Mouse (Mus musculus): ENCODE measurements at regions not wholly inside any gene's neighbourhood (a gene's known extent, or its start where the extent isn't known, plus 50 kb on each side); places are given as distances from the start of the nearest gene placed in this dataset.

DNA sequence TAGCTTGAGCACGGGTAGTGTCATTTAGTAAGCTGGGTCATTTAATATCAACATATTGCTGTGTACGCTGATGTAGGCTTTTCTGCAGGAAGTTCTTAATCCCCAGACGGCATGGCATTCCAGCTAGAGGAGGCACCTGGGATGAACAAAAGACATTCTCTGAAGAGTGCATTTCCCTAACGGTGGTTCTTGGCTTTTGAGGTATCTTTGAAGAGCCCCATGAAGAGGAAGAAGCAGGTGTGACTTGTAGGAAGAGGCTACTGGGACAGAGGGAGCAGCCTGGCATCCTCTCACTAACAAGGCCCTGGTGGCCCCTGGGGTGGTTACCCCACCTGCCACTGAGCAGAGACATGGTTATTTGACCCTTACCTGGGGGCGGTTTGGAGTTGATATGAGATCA, 457.7 kb downstream of the Rnf144b start:
- 85% methylated on average over 5 of the region's 5 CpGs for WGBS
- ATAC-seq, result no peak
- Histone ChIP-seq H3K36me3 (ENCODE audit: control insufficient read depth, insufficient read depth, low read length) (no peaks in the 10 kb centered on the region), H3K27me3 (replicated peaks; ENCODE audit: control insufficient read depth, insufficient read depth, low read length) (no peaks in the 10 kb centered on the region), H3K4me3 (ENCODE audit: low read length) (no peak overlapping the region), H3K9me3 (ENCODE audit: control insufficient read depth, low read length) (no peaks in the 10 kb centered on the region), H3K9ac (ENCODE audit: low read depth, low read length) (no peak overlapping the region), H3K4me1 (ENCODE audit: control insufficient read depth, insufficient read depth, low read depth, low read length) (no peaks in the 10 kb centered on the region), H3K27ac (ENCODE audit: low read depth, low read length) (no peak overlapping the region), H3K4me2 (ENCODE audit: low read length) (no peak overlapping the region)

DNA sequence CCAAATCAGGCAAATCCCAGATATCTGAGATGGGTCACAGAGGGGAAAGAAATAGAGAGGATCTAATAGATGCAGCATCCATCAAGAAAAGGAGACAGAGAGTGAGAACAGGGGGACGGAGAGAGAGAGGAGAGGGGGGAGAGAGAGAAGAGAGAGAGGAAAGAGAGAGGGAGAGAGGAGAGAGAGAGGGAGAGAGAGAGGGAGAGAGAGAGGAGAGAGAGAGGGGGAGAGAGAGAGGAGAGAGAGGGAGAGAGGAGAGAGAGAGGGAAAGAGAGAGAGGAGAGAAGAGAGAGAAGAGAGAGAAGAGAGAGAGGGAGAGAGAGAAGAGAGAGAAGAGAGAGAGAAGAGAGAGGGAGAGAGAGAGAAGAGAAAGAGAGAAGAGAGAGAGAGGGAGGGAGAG, 462.7 kb downstream of the Rnf144b start:
- Histone ChIP-seq H3K4me3 (ENCODE audit: low read length) (no peak overlapping the region), H3K9ac (ENCODE audit: low read depth, low read length) (no peak overlapping the region), H3K4me1 (ENCODE audit: control insufficient read depth, insufficient read depth, low read depth, low read length) (no peaks in the 10 kb centered on the region), H3K9me3 (ENCODE audit: control insufficient read depth, low read length) (no peaks in the 10 kb centered on the region), H3K4me2 (ENCODE audit: low read length) (no peak overlapping the region), H3K36me3 (ENCODE audit: control insufficient read depth, insufficient read depth, low read length) (no peaks in the 10 kb centered on the region), H3K27me3 (replicated peaks; ENCODE audit: control insufficient read depth, insufficient read depth, low read length) (no peaks in the 10 kb centered on the region), H3K27ac (ENCODE audit: low read depth, low read length) (no peak overlapping the region)
- 81% methylated on average over 1 of the region's 1 CpGs for WGBS
- no peak for ATAC-seq

DNA sequence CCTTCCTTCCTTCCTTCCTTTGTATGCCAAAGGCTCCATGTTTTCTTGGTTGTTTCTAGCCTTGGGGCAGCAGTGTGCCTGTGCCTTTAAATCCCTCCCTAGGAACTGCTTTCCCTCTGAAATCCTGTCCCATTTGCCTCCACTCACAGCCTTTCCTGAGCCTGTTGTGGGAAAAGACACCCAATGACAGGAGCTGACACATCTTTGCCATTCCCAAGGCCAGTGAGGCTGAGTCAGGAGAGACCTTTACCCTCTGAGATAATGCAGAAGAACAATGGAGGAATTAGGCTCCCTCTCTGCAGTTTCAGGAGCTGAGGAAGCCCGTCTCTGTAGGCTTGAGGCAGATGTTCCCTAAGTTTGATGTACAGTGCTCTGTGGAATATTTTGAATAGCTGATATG, 480.2 kb downstream of the Rnf144b start:
- no peak overlapping the region for H3K9ac ChIP-seq (ENCODE audit: low read depth, low read length)
- H3K9me3 ChIP-seq (ENCODE audit: control insufficient read depth, low read length), result no peaks in the 10 kb centered on the region
- no peak overlapping the region for H3K27ac ChIP-seq (ENCODE audit: low read depth, low read length)
- no peaks in the 10 kb centered on the region for H3K36me3 ChIP-seq (ENCODE audit: control insufficient read depth, insufficient read depth, low read length)
- no peaks in the 10 kb centered on the region for H3K27me3 ChIP-seq (replicated peaks; ENCODE audit: control insufficient read depth, insufficient read depth, low read length)
- 40% methylated on average over 1 of the region's 1 CpGs for WGBS
- no peak overlapping the region for H3K4me2 ChIP-seq (ENCODE audit: low read length)
- H3K4me1 ChIP-seq (ENCODE audit: control insufficient read depth, insufficient read depth, low read depth, low read length), result no peaks in the 10 kb centered on the region
- ATAC-seq, result no peak
- H3K4me3 ChIP-seq (ENCODE audit: low read length), result no peak overlapping the region

DNA sequence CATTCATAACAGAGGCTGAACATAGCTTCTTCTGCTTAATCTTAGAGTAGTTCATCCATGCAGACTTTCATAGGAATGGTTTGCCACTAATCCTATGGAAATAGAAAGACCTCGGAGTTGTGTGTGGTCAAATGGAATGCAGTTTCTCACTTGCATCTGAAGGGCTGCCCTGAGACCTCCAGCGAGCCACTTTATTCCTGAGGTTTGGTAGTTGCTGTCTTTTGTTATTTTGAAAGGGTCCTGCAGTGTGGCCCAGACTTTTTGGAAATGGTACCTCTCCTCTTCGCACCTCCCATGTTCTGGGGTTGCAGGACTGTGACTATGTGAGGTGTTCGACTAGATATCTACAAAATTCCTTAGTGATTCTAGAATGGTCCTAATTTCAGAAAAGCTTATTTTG, 489.0 kb downstream of the Rnf144b start:
- Histone ChIP-seq H3K36me3 (ENCODE audit: control insufficient read depth, insufficient read depth, low read length) (no peaks in the 10 kb centered on the region), H3K27me3 (replicated peaks; ENCODE audit: control insufficient read depth, insufficient read depth, low read length) (no peaks in the 10 kb centered on the region), H3K4me2 (ENCODE audit: low read length) (no peak overlapping the region), H3K4me1 (ENCODE audit: control insufficient read depth, insufficient read depth, low read depth, low read length) (no peaks in the 10 kb centered on the region), H3K9ac (ENCODE audit: low read depth, low read length) (no peak overlapping the region), H3K27ac (ENCODE audit: low read depth, low read length) (no peak overlapping the region), H3K9me3 (ENCODE audit: control insufficient read depth, low read length) (no peaks in the 10 kb centered on the region), H3K4me3 (ENCODE audit: low read length) (no peak overlapping the region)
- no peak for ATAC-seq
- WGBS, result 93% methylated on average over 4 of the region's 4 CpGs

DNA sequence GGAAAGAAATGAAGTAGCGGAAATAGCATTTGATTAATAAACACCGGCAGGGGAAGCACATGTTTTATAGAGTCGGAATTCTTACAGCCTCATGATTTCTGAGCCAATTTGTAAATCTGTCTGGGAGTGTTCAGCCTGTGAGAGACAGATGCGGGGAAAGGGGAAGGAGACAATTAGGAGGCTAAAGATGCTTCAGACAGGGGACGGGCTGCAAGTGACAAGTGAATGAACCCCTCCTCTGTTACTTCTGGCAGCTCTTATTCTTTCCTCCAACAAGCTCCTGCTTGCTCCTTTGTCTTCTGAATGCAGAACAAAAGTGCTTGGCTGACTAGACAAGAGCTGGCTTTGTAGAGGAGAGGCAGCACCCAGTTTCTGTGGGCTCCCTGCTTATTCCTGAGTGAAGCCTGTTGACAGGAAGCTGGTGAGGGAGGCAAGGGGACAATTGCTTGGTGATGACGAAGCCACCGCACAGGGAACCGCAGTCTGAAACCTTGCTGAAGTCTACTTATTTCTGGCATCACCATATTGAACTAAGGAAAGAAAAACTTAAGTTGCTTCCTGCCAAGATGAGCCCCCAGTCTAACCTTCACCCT, 514.2 kb downstream of the Rnf144b start:
- Histone ChIP-seq H3K9me3 (ENCODE audit: control insufficient read depth, low read length) (no peaks in the 10 kb centered on the region), H3K9ac (ENCODE audit: low read depth, low read length) (no peak overlapping the region), H3K36me3 (ENCODE audit: control insufficient read depth, insufficient read depth, low read length) (no peaks in the 10 kb centered on the region), H3K4me3 (ENCODE audit: low read length) (no peak overlapping the region), H3K4me2 (ENCODE audit: low read length) (no peak overlapping the region), H3K27ac (ENCODE audit: low read depth, low read length) (no peak overlapping the region), H3K4me1 (ENCODE audit: control insufficient read depth, insufficient read depth, low read depth, low read length) (peaks cover 3% of the 10 kb centered on the region), H3K27me3 (replicated peaks; ENCODE audit: control insufficient read depth, insufficient read depth, low read length) (no peaks in the 10 kb centered on the region)
- ATAC-seq, result peak; percentile 40; the same call in 1 of the 2 replicates
- WGBS, result 19% methylated on average over 8 of the region's 8 CpGs

DNA sequence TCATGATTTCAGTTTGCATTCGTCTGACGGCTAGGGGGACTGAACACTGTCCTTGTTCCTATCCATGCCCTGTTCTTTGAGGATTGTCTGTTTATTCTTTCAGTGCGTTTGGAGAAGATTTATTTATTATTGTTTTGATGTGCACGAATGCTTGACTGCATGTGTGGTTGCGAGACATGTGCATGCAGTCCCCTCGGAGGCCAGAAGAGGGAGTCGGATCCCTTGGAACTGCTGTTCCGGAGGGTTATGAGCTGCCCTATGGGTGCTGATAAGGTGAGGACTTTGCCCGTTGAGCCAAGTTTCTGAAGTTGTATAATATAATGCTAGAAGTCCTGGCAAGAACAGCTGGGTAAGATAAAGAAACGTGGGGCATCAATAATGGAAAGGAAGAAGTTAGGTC, 519.9 kb downstream of the Rnf144b start:
- ATAC-seq, result no peak
- no peak overlapping the region for H3K4me3 ChIP-seq (ENCODE audit: low read length)
- H3K9me3 ChIP-seq (ENCODE audit: control insufficient read depth, low read length), result no peaks in the 10 kb centered on the region
- H3K36me3 ChIP-seq (ENCODE audit: control insufficient read depth, insufficient read depth, low read length), result no peaks in the 10 kb centered on the region
- no peak overlapping the region for H3K27ac ChIP-seq (ENCODE audit: low read depth, low read length)
- H3K9ac ChIP-seq (ENCODE audit: low read depth, low read length), result no peak overlapping the region
- H3K27me3 ChIP-seq (replicated peaks; ENCODE audit: control insufficient read depth, insufficient read depth, low read length), result no peaks in the 10 kb centered on the region
- 91% methylated on average over 10 of the region's 10 CpGs for WGBS
- no peak overlapping the region for H3K4me2 ChIP-seq (ENCODE audit: low read length)
- H3K4me1 ChIP-seq (ENCODE audit: control insufficient read depth, insufficient read depth, low read depth, low read length), result no peaks in the 10 kb centered on the region

DNA sequence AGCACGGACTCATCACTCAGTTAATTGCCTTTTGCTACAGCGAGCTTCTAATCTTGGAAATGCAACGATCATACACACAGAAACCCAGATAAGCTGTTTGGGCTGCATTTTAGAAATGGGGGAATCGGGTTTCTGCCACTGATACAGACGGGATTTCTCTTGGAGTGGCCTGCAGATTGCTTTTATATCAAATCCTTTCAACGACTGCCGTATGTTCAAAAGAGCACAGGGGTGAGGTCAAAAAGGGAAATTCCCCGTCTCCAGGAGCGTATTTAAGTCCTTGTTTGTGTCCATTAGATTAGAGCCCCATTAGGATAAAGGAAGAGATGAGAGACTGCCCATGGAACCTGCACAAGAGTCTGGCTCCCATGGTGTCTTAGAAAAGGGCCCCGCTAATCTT, 522.6 kb downstream of the Rnf144b start:
- no peaks in the 10 kb centered on the region for H3K36me3 ChIP-seq (ENCODE audit: control insufficient read depth, insufficient read depth, low read length)
- no peak overlapping the region for H3K4me3 ChIP-seq (ENCODE audit: low read length)
- WGBS, result 44% methylated on average over 10 of the region's 10 CpGs
- no peaks in the 10 kb centered on the region for H3K27me3 ChIP-seq (replicated peaks; ENCODE audit: control insufficient read depth, insufficient read depth, low read length)
- no peaks in the 10 kb centered on the region for H3K9me3 ChIP-seq (ENCODE audit: control insufficient read depth, low read length)
- no peak overlapping the region; the same call in 1 of the 2 replicates for H3K9ac ChIP-seq (ENCODE audit: low read depth, low read length)
- H3K4me1 ChIP-seq (ENCODE audit: control insufficient read depth, insufficient read depth, low read depth, low read length), result no peaks in the 10 kb centered on the region; the same call in 1 of the 2 replicates
- H3K27ac ChIP-seq (ENCODE audit: low read depth, low read length), result no peak overlapping the region
- ATAC-seq, result no peak
- no peak overlapping the region for H3K4me2 ChIP-seq (ENCODE audit: low read length)

DNA sequence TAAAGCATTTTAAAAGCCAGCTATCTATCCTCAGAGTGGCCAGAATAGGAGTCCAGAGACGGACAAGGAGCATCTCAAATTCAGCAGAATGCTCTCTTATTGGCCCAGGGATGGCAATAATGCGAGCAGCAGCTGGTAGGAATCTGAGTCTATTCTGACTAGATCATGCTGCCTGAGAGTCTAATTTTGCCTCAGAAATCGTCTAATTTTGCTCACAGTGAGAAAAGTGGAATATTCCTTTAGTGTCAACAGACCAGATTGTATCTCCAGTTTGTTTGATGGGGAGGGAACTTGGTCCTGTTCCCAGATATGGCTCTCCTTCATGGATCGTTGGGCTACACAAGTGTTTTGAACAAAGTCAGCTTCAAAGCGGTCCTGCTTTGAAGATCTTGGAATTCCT, 525.2 kb downstream of the Rnf144b start:
- ATAC-seq, result no peak

DNA sequence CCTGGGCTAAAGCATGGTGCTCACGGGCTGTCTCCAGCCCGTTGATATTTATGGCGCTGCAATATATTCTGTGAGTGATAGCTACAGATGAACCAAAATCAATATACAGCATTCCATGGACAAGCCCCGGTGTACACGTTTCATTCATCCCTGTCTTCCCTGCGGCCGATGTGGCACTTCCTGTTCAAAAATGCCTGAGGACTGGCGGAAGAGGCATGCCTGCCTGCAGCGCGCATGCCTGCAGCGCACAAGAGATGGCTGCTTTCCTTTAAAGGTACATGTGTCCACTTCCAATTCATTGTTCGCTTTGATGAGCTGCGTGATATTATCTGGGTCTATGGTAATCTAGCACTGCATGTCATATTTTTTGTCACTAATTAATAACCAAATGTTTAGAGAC, 527.6 kb downstream of the Rnf144b start:
- H3K27ac ChIP-seq (ENCODE audit: low read depth, low read length), result no peak overlapping the region; the same call in 1 of the 2 replicates
- H3K4me2 ChIP-seq (ENCODE audit: low read length), result peak overlapping the region; percentile 37
- no peak for ATAC-seq
- H3K4me1 ChIP-seq (ENCODE audit: control insufficient read depth, insufficient read depth, low read depth, low read length), result no peaks in the 10 kb centered on the region; the same call in 1 of the 2 replicates
- WGBS, result 82% methylated on average over 13 of the region's 13 CpGs
- H3K4me3 ChIP-seq (ENCODE audit: low read length), result 0 out of 2 replicates have a peak overlapping the region, but pooled peaks have one; percentile 3
- H3K9ac ChIP-seq (ENCODE audit: low read depth, low read length), result no peak overlapping the region
- no peaks in the 10 kb centered on the region for H3K9me3 ChIP-seq (ENCODE audit: control insufficient read depth, low read length)
- H3K27me3 ChIP-seq (replicated peaks; ENCODE audit: control insufficient read depth, insufficient read depth, low read length), result no peaks in the 10 kb centered on the region
- H3K36me3 ChIP-seq (ENCODE audit: control insufficient read depth, insufficient read depth, low read length), result no peaks in the 10 kb centered on the region

More for the DNA sequence above, 525.2 kb downstream of the Rnf144b start:
- Histone ChIP-seq H3K36me3 (ENCODE audit: control insufficient read depth, insufficient read depth, low read length) (no peaks in the 10 kb centered on the region), H3K4me1 (ENCODE audit: control insufficient read depth, insufficient read depth, low read depth, low read length) (no peaks in the 10 kb centered on the region; the same call in 1 of the 2 replicates), H3K9ac (ENCODE audit: low read depth, low read length) (no peak overlapping the region), H3K27me3 (replicated peaks; ENCODE audit: control insufficient read depth, insufficient read depth, low read length) (no peaks in the 10 kb centered on the region), H3K4me2 (ENCODE audit: low read length) (no peak overlapping the region), H3K9me3 (ENCODE audit: control insufficient read depth, low read length) (no peaks in the 10 kb centered on the region), H3K27ac (ENCODE audit: low read depth, low read length) (no peak overlapping the region), H3K4me3 (ENCODE audit: low read length) (no peak overlapping the region)
- WGBS, result 61% methylated on average over 5 of the region's 5 CpGs

DNA sequence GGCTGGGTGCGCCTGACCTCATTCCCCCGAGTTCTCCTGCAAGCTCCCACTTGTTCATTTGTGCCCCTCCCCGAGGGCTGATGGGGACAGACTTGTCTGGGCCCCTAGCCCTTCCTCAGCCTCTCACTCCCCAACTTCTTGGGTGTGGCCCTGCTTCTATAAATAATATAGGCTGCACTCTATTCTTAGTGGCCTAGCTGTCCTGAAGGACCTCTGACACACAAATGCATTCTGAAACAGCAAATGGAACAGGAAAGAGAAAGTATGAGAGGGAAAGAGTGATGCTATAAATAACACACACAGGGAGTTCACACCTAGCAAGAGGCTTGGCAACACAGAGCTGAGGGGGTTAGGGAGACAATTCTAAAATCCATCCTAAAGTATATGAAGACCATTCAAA, 544.0 kb downstream of the Rnf144b start:
- H3K36me3 ChIP-seq (ENCODE audit: control insufficient read depth, insufficient read depth, low read length), result no peaks in the 10 kb centered on the region
- ATAC-seq, result no peak
- no peak overlapping the region for H3K4me2 ChIP-seq (ENCODE audit: low read length)
- no peaks in the 10 kb centered on the region for H3K9me3 ChIP-seq (ENCODE audit: control insufficient read depth, low read length)
- H3K27me3 ChIP-seq (replicated peaks; ENCODE audit: control insufficient read depth, insufficient read depth, low read length), result no peaks in the 10 kb centered on the region
- WGBS, result 88% methylated on average over 3 of the region's 3 CpGs
- peaks cover 3% of the 10 kb centered on the region; the same call in 1 of the 2 replicates for H3K4me1 ChIP-seq (ENCODE audit: control insufficient read depth, insufficient read depth, low read depth, low read length)
- H3K9ac ChIP-seq (ENCODE audit: low read depth, low read length), result no peak overlapping the region
- no peak overlapping the region for H3K27ac ChIP-seq (ENCODE audit: low read depth, low read length)
- H3K4me3 ChIP-seq (ENCODE audit: low read length), result no peak overlapping the region

Measured in hindbrain, embryonic 16.5 days (tissue).